8 mouse cellular contexts compared by ENCODE assay signal in genomic region chr3:88624324-88624723, GRCm38 (mm10). TPM values are rescaled to one million over a fixed set of nuclear protein-coding genes. Genes with fewer than 3 reads are reported as not detected.
DNase-seq lines count a peak whose midpoint lies in the region; ATAC-seq and TF ChIP-seq lines count a peak whose summit lies in the region.

No protein-coding gene starts in this region.

- peaks cover 70% of the 10 kb centered on the region for H3K4me1 ChIP-seq in hindbrain, embryonic 13.5 days (replicated peaks)
- H3K4me1 ChIP-seq in midbrain, embryonic 14.5 days (ENCODE audit: control insufficient read depth, insufficient read depth, low read length) = peaks cover 29% of the 10 kb centered on the region

- TF ChIP-seq CTCF in left cerebral cortex, adult 2 months (IDR thresholded peaks at IDR 0.05) = no peak

- H3K4me3 ChIP-seq in left cerebral cortex, adult 2 months = peak overlapping the region; percentile 79
- peak overlapping the region; percentile 92 for H3K4me3 ChIP-seq in hindbrain, embryonic 13.5 days
- H3K4me3 ChIP-seq in midbrain, embryonic 14.5 days (replicated peaks; ENCODE audit: low read depth, low read length) = peak overlapping the region; percentile 92

- no peaks in the 10 kb centered on the region for H3K27me3 ChIP-seq in hindbrain, embryonic 13.5 days
- H3K27me3 ChIP-seq in midbrain, embryonic 14.5 days (ENCODE audit: control insufficient read depth, insufficient read depth, low read length) = no peaks in the 10 kb centered on the region

- H3K9me3 ChIP-seq in hindbrain, embryonic 13.5 days = no peaks in the 10 kb centered on the region
- H3K9me3 ChIP-seq in midbrain, embryonic 14.5 days (ENCODE audit: control insufficient read depth, low read length) = no peaks in the 10 kb centered on the region

- no peak for DNase-seq in left cerebral cortex, adult 2 months (ENCODE audit: extremely low spot score in 1 of 2, low spot score in 2 of 2)
- DNase-seq in left cerebral cortex, adult 18-20 months (ENCODE audit: low spot score in 2 of 2) = no peak
- peak; percentile 89 for DNase-seq in cerebellum, adult 9-11 months
- peak; percentile 63 for DNase-seq in midbrain, embryonic 14.5 days
- no peak for DNase-seq in urinary bladder, postnatal 14 days (ENCODE audit: low spot score)
- no peak for DNase-seq in spleen, postnatal 10 days (ENCODE audit: low spot score in 2 of 2)
- DNase-seq in spleen, postnatal 36 days (ENCODE audit: low spot score in 2 of 2) = no peak

- 0 out of 2 replicates have a peak, but pooled peaks have one; percentile 15 for ATAC-seq in hindbrain, embryonic 13.5 days (ENCODE audit: low FRiP score)
- ATAC-seq in midbrain, embryonic 14.5 days (ENCODE audit: low FRiP score, low TSS enrichment) = peak; percentile 46; the same call in 1 of the 2 replicates

- H3K36me3 ChIP-seq in hindbrain, embryonic 13.5 days = peaks cover 18% of the 10 kb centered on the region
- H3K36me3 ChIP-seq in midbrain, embryonic 14.5 days (ENCODE audit: control insufficient read depth, insufficient read depth, low read length) = peaks cover 21% of the 10 kb centered on the region

- H3K27ac ChIP-seq in left cerebral cortex, adult 2 months = peak overlapping the region; percentile 97
- H3K27ac ChIP-seq in hindbrain, embryonic 13.5 days = peak overlapping the region; percentile 98
- H3K27ac ChIP-seq in midbrain, embryonic 14.5 days (replicated peaks; ENCODE audit: low read depth, low read length) = peak overlapping the region; percentile 95

- 7% methylated on average over 4 of the region's 4 CpGs for WGBS in hindbrain, embryonic 13.5 days
- 8% methylated on average over 4 of the region's 4 CpGs for WGBS in midbrain, embryonic 14.5 days

- peak overlapping the region; percentile 99 for H3K9ac ChIP-seq in hindbrain, embryonic 13.5 days
- H3K9ac ChIP-seq in midbrain, embryonic 14.5 days (replicated peaks; ENCODE audit: low read length) = peak overlapping the region; percentile 98

- H3K4me2 ChIP-seq in hindbrain, embryonic 13.5 days = peak overlapping the region; percentile 82
- H3K4me2 ChIP-seq in midbrain, embryonic 14.5 days (ENCODE audit: low read length) = peak overlapping the region; percentile 99

- intact Hi-C loops in left cerebral cortex, adult 2 months (cut with DNase I) = no loop called here

RNA-seq across cellular contexts. Expression of gene Arhgef2, which starts 18.6 kb away (rescaled TPM):
- total RNA-seq in left cerebral cortex, adult 2 months (2021) = 100 to 1,000 TPM; 239 to 266 TPM
- 100 to 1,000 TPM; 219 to 239 TPM for total RNA-seq in left cerebral cortex, adult 18-20 months (2021)
- 160 and 165 TPM in 2 replicates for polyA plus RNA-seq in hindbrain, embryonic 13.5 days (2015; fragmentation: Nextera tagmentation; extraction: Ambion mirVana)
- 122 and 134 TPM in 2 replicates for polyA plus RNA-seq in midbrain, embryonic 14.5 days (2014; fragmentation: Nextera tagmentation; extraction: Ambion mirVana)

RNA-seq across cellular contexts. Expression of gene Rxfp4, which starts 28.6 kb away (rescaled TPM):
- total RNA-seq in left cerebral cortex, adult 2 months (2021) = not detected
- total RNA-seq in left cerebral cortex, adult 18-20 months (2021) = not detected
- not detected in 2 replicates for polyA plus RNA-seq in hindbrain, embryonic 13.5 days (2015; fragmentation: Nextera tagmentation; extraction: Ambion mirVana)
- polyA plus RNA-seq in midbrain, embryonic 14.5 days (2014; fragmentation: Nextera tagmentation; extraction: Ambion mirVana) = not detected in 2 replicates

RNA-seq across cellular contexts. Expression of gene Ssr2, which starts 48.6 kb away (rescaled TPM):
- total RNA-seq in left cerebral cortex, adult 2 months (2021) = 10 to 100 TPM; 90.2 to 90.3 TPM
- 10 to 100 TPM; 87.6 to 89.5 TPM for total RNA-seq in left cerebral cortex, adult 18-20 months (2021)
- 154 and 163 TPM in 2 replicates for polyA plus RNA-seq in hindbrain, embryonic 13.5 days (2015; fragmentation: Nextera tagmentation; extraction: Ambion mirVana)
- 110 and 114 TPM in 2 replicates for polyA plus RNA-seq in midbrain, embryonic 14.5 days (2014; fragmentation: Nextera tagmentation; extraction: Ambion mirVana)

Comparison
In these comparisons a context has a peak if more than half of its experiments do, and no peak if none do; other contexts are left out.
1. DNase-seq: peak in cerebellum, adult 9-11 months (single experiment) and midbrain, embryonic 14.5 days (single experiment); none in left cerebral cortex, adult 2 months (0 of 2), left cerebral cortex, adult 18-20 months (0 of 2), urinary bladder, postnatal 14 days (single experiment), spleen, postnatal 10 days (0 of 2) and spleen, postnatal 36 days (0 of 2).
2. Peak in every context shown above with its lines, with median percentiles within 50 percentile points of each other: H3K27ac ChIP-seq and H3K4me3 ChIP-seq.